Mouse (Mus musculus) embryonic facial prominence, embryonic 12.5 days (tissue): ENCODE data around the gene Atp1a2. TPM values are rescaled to one million over a fixed set of nuclear protein-coding genes. Genes with fewer than 3 reads are reported as not detected.

Experiments
- ATAC-seq: fragments of 200-750 bp; cut with Nextera tagmentation; 2 replicates; pipeline ENCODE4 v1.8.0; 2017; ENCODE audit not compliant: insufficient number of reproducible peaks, insufficient read depth, low FRiP score, low TSS enrichment
- H3K27ac ChIP-seq: fragments of 300-500 bp; sonication (generic); 2 replicates; pipeline ENCODE4 v1.5.1; 2016; ENCODE audit warnings: mild to moderate bottlenecking
- H3K27me3 ChIP-seq: fragments of 300-500 bp; sonication (generic); 2 replicates; pipeline ENCODE4 v1.6.1; 2016; ENCODE audit warnings: mild to moderate bottlenecking, moderate library complexity
- H3K36me3 ChIP-seq: fragments of 300-500 bp; sonication (generic); 2 replicates; pipeline ENCODE4 v1.6.1; 2016; ENCODE audit warnings: mild to moderate bottlenecking
- H3K4me1 ChIP-seq: fragments of 300-500 bp; sonication (generic); 2 replicates; pipeline ENCODE4 v1.6.1; 2016
- H3K4me2 ChIP-seq: fragments of 300-500 bp; sonication (generic); replicated peaks from 2 replicates; pipeline ENCODE4 v1.6.1; 2016; ENCODE audit warnings: mild to moderate bottlenecking, moderate library complexity
- H3K4me3 ChIP-seq: fragments of 300-500 bp; sonication (generic); 2 replicates; pipeline ENCODE4 v1.5.1; 2016; ENCODE audit warnings: mild to moderate bottlenecking
- H3K9ac ChIP-seq: fragments of 300-500 bp; sonication (generic); 2 replicates; pipeline ENCODE4 v1.6.1; 2016; ENCODE audit warnings: mild to moderate bottlenecking, moderate library complexity
- H3K9me3 ChIP-seq: fragments of 300-500 bp; sonication (generic); 2 replicates; pipeline ENCODE4 v1.6.1; 2016; ENCODE audit warnings: mild to moderate bottlenecking, moderate library complexity
- WGBS: fragments of 180-500 bp; shearing (Covaris S2); methylation state at CpG from one replicate; pipeline ENCODE4 v1.1.7; 2016; 5-methylcytosine and 5-hydroxymethylcytosine counted together
- polyA plus RNA-seq: library from polyadenylated mRNA; unstranded; fragments of >200 nt; fragmentation: Nextera tagmentation; extraction: Ambion mirVana; gene quantifications from 2 replicates; pipeline ENCODE4 v1.2.1, GENCODE M21; 2016

Gene Atp1a2
- polyA plus RNA-seq, 1 experiment from 2014 or later: 4.5 TPM

DNA sequence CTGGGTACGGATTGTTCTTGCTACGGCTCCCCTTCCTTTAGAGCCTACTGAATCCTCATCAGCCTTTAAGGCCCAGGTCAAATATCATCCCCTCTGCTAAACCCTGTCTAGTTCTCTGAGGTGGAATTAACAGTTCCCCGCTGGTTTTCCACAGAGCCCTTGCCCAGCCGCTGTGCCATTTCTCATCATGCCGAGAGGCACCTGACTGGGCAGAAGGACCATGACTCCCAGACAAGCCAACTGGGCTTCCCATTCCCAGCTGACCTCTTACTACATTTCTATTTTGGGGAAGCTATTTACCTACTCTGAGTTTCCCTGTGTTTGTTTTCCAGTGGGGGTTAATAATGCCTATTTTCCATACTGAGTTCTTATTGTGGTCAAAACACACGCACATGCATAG, 14.8 kb downstream of the Atp1a2 start:
- Histone ChIP-seq H3K9me3 (no peaks in the 10 kb centered on the region), H3K27ac (no peak overlapping the region), H3K4me1 (no peaks in the 10 kb centered on the region), H3K4me2 (no peak overlapping the region), H3K9ac (no peak overlapping the region), H3K4me3 (no peak overlapping the region), H3K36me3 (no peaks in the 10 kb centered on the region), H3K27me3 (no peaks in the 10 kb centered on the region)
- no peak for ATAC-seq
- 91% methylated on average over 6 of the region's 6 CpGs for WGBS

DNA sequence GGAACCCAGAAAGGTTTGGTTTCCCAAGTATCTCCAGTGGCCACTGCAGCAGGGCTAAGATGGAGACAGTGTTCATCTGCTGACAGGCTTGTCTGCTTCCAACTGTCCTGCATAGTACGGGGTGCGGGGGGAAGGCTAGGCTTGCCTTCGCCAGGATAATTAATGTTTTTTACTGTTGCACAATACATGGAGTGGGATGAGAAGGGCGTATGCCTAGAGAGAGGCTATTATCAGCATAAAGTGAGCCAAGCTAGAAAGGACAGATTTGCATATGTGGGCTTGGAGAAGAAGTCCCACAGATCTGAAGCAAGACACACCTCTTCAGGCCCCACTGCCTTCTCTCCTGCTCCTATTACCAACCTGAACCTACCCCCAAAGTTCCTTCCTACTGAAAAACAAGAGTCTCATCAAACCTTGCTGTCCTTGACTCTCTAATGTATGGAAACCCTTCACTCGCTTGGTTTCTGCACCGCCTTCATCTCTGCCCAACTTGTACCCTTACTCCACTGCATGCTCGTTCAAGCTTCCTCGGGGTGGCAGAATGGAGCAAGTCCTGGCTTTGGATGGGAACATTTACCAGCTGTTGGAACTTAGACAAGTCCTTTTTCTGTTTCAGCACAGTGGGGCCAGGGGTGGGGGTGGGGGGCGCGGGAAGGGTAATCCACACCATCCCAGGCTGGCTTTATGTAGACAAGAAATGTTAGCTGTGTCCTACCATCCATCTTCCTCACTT, 16.2 kb downstream of the Atp1a2 start:
- 86% methylated on average over 10 of the region's 10 CpGs for WGBS

DNA sequence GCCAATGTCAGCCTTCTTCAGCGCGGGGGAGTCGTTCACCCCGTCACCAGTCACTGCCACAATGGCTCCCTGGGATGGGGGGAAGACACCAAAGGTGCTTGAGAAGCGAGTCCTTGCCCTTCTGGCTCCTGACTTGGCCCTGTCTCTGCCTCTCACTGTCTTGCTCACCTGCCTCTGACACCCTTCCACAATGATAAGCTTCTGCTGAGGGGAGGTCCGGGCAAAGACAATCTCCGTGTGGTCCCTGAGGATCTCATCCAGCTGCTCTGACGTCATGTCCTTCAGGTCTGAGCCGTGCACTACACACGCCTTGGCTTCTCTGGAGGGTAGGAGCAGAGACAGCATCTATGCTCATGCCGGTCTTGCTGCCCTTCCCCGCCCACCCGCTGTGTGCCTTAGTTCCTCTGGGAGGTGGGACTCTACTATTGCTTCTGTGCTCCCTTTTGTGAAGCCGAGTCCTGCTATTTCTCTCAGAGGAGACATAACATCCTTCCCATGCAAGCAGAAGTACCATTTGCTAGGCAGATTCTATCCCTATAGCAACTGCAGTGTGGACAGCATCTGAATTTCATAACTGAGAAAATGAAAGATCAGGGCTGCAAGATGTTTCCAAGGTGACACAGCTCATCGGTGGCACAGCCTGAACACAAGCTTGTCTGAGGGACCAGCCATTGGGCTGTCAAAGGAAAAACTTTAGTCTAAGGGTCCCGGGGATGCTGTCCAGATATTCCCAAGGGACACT, 17.9 kb downstream of the Atp1a2 start:
- Histone ChIP-seq H3K4me1 (no peaks in the 10 kb centered on the region), H3K9me3 (no peaks in the 10 kb centered on the region), H3K4me3 (no peak overlapping the region), H3K27me3 (no peaks in the 10 kb centered on the region), H3K4me2 (no peak overlapping the region), H3K27ac (no peak overlapping the region), H3K9ac (no peak overlapping the region), H3K36me3 (no peaks in the 10 kb centered on the region)
- ATAC-seq: no peak; the same call in 1 of the 2 replicates
- WGBS: 79% methylated on average over 16 of the region's 16 CpGs

More for the DNA sequence above, 16.2 kb downstream of the Atp1a2 start:
- no peak for ATAC-seq
- H3K9me3 ChIP-seq: no peaks in the 10 kb centered on the region
- H3K9ac ChIP-seq: no peak overlapping the region
- no peaks in the 10 kb centered on the region for H3K36me3 ChIP-seq
- H3K4me2 ChIP-seq: no peak overlapping the region
- no peaks in the 10 kb centered on the region for H3K4me1 ChIP-seq
- H3K4me3 ChIP-seq: no peak overlapping the region
- no peak overlapping the region for H3K27ac ChIP-seq
- H3K27me3 ChIP-seq: no peaks in the 10 kb centered on the region

DNA sequence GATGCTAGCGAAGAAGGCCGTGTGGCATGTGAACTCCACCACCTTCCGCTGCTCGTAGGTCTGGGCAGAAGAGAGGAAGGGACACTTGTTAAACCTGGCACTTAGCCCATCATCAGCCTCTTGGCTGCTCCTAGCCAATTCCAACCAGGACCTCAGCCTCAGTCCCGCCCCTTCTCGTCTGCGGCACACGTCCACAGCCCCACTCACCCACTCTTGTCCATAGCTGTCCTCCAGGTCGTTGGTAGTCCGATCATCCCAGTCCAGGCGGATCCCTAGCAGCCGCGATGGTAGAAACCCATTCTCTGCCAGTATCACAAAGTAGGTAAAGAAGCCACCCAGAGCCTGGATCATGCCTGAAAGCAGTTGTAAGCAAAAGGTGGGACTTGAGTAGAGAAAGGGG, 19.5 kb downstream of the Atp1a2 start:
- H3K9me3 ChIP-seq: no peaks in the 10 kb centered on the region
- no peaks in the 10 kb centered on the region for H3K36me3 ChIP-seq
- no peak overlapping the region for H3K27ac ChIP-seq
- no peak overlapping the region for H3K4me2 ChIP-seq
- H3K4me1 ChIP-seq: no peaks in the 10 kb centered on the region
- H3K9ac ChIP-seq: no peak overlapping the region
- no peak; the same call in 1 of the 2 replicates for ATAC-seq
- no peak overlapping the region for H3K4me3 ChIP-seq
- 89% methylated on average over 13 of the region's 13 CpGs for WGBS
- H3K27me3 ChIP-seq: no peaks in the 10 kb centered on the region

DNA sequence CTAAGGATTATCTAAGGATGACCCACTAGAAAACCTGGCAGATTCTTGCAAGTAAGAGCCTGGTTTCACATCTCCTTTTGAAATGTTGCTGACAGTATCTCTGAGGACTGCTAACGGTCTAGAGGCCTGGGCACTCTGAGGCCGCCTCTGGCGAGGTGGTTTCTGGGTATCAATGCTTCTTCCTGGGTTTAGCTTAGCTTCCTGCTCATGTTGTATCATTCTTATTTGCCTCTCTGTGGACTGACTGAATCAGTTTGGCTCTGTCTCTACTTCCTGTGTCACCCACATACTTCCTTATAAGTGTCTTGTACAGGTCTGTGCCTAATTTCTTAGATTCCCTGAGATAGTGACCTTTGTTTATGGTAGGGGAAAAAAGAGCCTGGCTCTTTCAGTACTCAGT, 20.7 kb downstream of the Atp1a2 start:
- no peak overlapping the region for H3K9ac ChIP-seq
- H3K36me3 ChIP-seq: no peaks in the 10 kb centered on the region
- H3K9me3 ChIP-seq: no peaks in the 10 kb centered on the region
- no peak overlapping the region for H3K4me2 ChIP-seq
- 70% methylated on average over 3 of the region's 3 CpGs for WGBS
- no peaks in the 10 kb centered on the region for H3K4me1 ChIP-seq
- no peak overlapping the region for H3K4me3 ChIP-seq
- H3K27me3 ChIP-seq: no peaks in the 10 kb centered on the region
- ATAC-seq: no peak
- no peak overlapping the region for H3K27ac ChIP-seq

DNA sequence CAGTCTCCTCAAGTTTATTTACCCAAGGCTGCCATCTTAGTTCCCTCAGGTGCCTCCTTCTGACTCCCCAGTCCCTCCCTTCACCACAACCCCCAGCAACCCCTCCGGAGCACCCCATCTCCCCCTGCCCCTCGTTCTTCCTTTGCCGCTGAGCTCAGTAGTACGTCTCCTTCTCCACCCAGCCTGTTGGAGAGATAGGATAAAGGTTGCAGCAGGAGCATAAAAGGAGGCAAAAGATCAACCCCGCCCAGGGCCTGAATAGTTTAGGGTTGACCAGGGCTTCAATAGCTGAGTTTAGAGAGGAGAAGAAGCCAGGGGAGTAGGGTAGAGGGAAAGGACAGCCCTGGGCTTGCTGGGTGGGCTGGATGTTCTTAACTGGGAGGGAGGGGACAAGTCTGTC, 23.3 kb downstream of the Atp1a2 start:
- H3K9me3 ChIP-seq: no peaks in the 10 kb centered on the region
- no peaks in the 10 kb centered on the region for H3K4me1 ChIP-seq
- H3K27ac ChIP-seq: no peak overlapping the region
- ATAC-seq: no peak
- no peak overlapping the region for H3K9ac ChIP-seq
- 66% methylated on average over 5 of the region's 5 CpGs for WGBS
- no peaks in the 10 kb centered on the region for H3K27me3 ChIP-seq
- H3K4me2 ChIP-seq: no peak overlapping the region
- no peak overlapping the region for H3K4me3 ChIP-seq
- no peaks in the 10 kb centered on the region for H3K36me3 ChIP-seq

DNA sequence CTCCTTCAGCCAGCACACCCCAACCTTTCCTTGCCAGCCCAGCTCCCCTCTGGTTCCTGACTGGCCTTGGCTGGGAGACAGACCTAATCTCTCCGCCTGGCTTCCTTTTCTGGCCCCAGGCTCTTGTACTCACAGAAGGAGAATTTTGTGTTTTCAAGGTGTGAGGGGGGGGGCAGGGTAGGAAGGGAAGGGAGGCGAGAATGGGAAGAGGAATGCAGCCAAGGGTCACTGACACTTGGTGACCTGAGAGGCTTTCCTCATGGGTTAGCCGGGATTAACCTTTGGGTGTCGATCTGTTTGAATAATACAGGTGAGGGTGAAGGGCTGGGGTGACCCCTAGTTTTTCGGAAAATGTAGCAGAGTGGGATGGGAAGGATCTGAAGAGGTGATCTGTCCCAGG, 23.7 kb downstream of the Atp1a2 start:
- no peak overlapping the region for H3K4me3 ChIP-seq
- ATAC-seq: no peak
- no peaks in the 10 kb centered on the region for H3K27me3 ChIP-seq
- no peak overlapping the region for H3K27ac ChIP-seq
- no peak overlapping the region for H3K9ac ChIP-seq
- no peak overlapping the region for H3K4me2 ChIP-seq
- no peaks in the 10 kb centered on the region for H3K4me1 ChIP-seq
- H3K36me3 ChIP-seq: no peaks in the 10 kb centered on the region
- WGBS: 41% methylated on average over 5 of the region's 5 CpGs
- no peaks in the 10 kb centered on the region for H3K9me3 ChIP-seq

DNA sequence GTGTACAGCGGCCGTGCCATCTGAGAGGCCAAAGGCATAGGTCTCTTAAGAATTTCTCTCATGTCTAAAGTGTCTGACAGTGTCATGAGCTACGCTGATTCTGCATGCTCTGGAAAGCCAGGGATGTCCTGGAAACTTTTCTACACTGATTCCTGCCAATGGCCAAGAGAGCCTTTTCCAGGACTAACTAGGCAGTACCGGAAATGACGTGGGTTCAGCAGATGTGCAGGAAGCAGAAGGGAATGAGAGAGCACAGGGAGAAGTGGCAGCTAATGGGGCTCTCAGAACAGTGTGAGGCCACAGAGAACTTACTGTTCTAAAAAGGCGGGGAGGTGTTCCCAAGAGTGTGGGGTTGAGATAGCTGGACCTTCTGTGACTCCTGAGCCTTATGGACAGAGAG, 24.5 kb downstream of the Atp1a2 start:
- Histone ChIP-seq H3K4me1 (no peaks in the 10 kb centered on the region), H3K36me3 (no peaks in the 10 kb centered on the region), H3K4me3 (no peak overlapping the region), H3K9me3 (no peaks in the 10 kb centered on the region), H3K9ac (no peak overlapping the region), H3K4me2 (no peak overlapping the region), H3K27ac (no peak overlapping the region), H3K27me3 (no peaks in the 10 kb centered on the region)
- no peak for ATAC-seq
- WGBS: 90% methylated on average over 6 of the region's 6 CpGs

DNA sequence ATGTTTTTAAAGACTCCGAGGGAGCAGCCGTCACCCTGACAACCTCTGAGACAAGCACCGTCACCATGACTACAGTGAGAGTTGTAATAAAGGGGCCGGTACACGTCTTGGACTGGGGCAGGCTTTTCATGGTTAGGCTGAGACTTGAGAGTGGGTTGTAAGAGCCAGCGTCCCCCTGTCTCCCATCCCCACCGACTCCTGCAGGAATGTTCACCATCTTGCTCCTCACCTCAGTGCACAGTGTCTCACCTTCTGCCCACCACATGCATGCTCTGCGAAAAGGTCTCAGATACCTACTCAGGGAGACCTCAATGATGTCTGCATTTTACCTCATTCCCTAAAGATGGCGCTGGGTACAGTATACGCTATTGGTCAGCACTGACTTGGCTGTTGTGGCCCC, 26.1 kb downstream of the Atp1a2 start:
- Histone ChIP-seq H3K27me3 (no peaks in the 10 kb centered on the region), H3K36me3 (no peaks in the 10 kb centered on the region), H3K4me1 (no peaks in the 10 kb centered on the region), H3K9ac (no peak overlapping the region), H3K4me2 (no peak overlapping the region), H3K27ac (no peak overlapping the region), H3K9me3 (no peaks in the 10 kb centered on the region), H3K4me3 (no peak overlapping the region)
- ATAC-seq: no peak
- WGBS: 72% methylated on average over 10 of the region's 10 CpGs

DNA sequence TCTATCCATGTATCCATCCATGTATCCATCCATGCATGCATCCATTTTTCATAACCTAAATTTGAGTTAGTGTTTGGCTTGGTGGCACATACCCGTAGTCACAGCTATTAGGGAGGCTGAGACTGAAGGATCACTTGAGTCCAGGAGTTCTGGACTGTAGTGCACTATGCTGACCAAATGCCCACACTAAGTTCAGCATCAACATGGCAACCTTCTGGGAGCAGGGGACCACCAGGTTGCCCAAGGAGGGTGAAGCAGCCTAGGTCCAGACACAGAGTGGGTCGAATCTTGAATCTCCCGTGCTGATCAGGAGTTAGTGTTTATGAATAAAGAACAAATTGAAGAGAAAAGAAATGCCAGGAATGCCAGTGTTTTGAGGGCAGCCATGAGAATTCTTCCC, 26.7 kb downstream of the Atp1a2 start:
- Histone ChIP-seq H3K4me2 (no peak overlapping the region), H3K27ac (no peak overlapping the region), H3K9me3 (no peaks in the 10 kb centered on the region), H3K27me3 (no peaks in the 10 kb centered on the region), H3K4me3 (no peak overlapping the region), H3K9ac (no peak overlapping the region), H3K36me3 (no peaks in the 10 kb centered on the region), H3K4me1 (no peaks in the 10 kb centered on the region)
- WGBS: 91% methylated on average over 3 of the region's 3 CpGs
- ATAC-seq: no peak

DNA sequence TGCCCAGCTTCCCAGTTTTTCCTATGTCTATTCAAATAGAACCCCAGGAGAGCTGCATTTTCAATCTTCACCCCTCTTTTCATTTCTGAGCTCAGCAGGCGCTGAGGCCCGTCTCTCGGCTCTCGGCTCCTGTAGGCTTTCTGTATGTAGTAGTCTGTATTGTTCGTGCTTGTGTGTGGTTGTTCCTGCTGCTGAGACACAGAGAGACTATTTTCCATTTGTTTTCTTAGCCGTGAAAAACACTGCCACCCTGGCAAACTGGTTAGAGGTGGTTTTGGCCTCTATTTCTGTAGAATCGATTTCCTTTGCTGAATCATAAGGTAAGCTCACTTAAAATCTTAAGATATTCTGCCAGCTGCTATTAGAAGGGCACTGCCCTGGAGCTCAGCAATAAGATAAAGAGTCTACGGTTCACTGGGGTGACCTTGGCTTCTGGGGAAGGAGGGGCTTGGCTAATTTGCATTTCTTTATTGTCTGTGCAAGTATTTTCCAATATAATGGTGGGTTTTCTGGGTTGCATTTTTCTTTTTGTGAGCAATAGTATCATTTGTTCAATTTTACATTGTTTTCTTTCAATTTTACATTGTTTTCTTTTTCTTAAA, 36.3 kb downstream of the Atp1a2 start, which contains the start of gene Igsf8:
Igsf8 (plus strand) TSS at position 165 of the 602 bp plus-strand sequence.
- no peaks in the 10 kb centered on the region for H3K4me1 ChIP-seq
- no peaks in the 10 kb centered on the region for H3K27me3 ChIP-seq
- no peak within 1 kb of the TSS for H3K9ac ChIP-seq
- no peak within 1 kb of the TSS for H3K4me2 ChIP-seq
- H3K9me3 ChIP-seq: 0 out of 2 replicates have a peak, but pooled peaks cover 4% of the 10 kb centered on the region
- ATAC-seq: no peak
- H3K4me3 ChIP-seq: no peak within 1 kb of the TSS
- 58% methylated on average over 8 of the region's 8 CpGs for WGBS
- no peaks in the 10 kb centered on the region for H3K36me3 ChIP-seq
- no peak within 1 kb of the TSS for H3K27ac ChIP-seq

DNA sequence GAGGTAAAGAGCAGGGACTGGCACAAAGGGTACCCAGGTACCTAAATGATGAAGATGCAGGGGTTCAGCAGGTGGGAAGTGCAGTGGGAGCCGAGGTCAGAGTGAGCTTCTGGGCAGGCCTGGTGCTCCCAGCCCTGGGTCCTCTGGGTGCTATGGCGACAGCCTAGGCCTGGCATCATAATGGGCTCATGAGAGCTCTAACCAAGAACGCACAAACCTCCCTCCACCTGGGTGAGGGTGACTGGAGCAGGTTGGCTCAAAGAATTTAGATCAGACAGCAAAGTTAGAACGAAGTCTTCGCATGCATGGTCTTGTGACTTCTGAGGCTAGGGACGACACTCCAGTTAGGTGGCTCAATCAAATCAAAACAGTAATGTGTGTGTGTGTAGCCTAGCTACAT, 39.5 kb downstream of the Atp1a2 start, which contains the start of gene Atp1a4:
Atp1a4 (minus strand) TSS at position 101 of the 400 bp plus-strand sequence.
- Histone ChIP-seq H3K9ac (no peak within 1 kb of the TSS), H3K36me3 (no peaks in the 10 kb centered on the region), H3K27me3 (no peaks in the 10 kb centered on the region), H3K4me1 (no peaks in the 10 kb centered on the region), H3K4me2 (no peak within 1 kb of the TSS), H3K9me3 (no peaks in the 10 kb centered on the region), H3K27ac (no peak within 1 kb of the TSS), H3K4me3 (no peak within 1 kb of the TSS)
- WGBS: 90% methylated on average over 6 of the region's 6 CpGs
- no peak for ATAC-seq
